Mouse (Mus musculus) kidney, postnatal 10 days (tissue): ENCODE results near the gene Melk.
A peak's percentile ranks its signal among the peaks of the same experiment; 100 is the strongest.

Experiments used
- DNase-seq: peaks from one replicate; pipeline ENCODE4 v3.0.0; 2021; ENCODE audit warnings: mixed read lengths

Gene Melk

DNA sequence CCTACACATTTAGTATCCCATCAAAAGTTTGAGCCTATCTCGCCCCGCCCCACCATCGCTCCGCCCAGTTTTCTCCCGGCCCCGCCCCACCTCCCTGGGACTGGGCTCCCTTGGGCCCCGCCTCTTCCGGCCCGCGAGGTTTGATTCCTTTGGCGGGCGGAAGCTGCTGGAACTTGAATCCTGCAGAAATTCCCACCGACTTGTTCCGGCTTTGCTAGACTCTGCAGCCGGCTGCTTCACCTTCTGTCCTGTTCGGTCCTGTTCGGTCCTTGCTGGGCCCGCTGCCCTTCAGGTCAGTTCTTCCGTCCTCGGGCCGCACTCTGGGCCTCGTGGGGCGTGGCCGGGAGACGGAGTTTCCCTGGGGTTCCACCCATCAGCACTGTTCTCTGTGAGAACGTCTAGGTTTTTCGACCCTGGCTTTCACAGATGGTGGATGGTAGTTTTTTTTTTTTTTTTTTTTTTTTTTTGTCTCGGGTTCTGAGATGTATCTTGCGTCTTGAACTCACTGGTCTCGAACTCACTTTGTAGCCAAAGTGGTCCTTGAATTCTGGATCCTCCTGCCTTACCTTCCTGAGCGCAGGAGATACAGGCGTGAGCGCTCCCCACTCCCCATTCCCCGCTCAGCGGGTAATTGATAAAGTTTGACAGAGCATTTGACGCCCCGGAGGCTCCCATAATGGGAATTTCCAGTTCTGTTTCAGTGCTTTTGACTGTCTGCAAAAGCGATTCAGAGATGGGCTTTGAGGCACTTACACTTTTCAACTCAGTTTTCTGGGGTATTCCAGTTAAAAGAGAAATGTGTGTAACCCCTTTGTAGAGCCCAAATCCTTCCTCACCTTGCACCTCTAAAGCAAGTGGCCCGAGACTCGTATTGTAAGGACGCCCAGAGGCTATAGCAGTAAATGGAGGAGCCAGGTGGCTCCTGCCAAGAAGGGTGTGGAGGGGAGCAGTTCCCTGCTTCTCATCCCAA lies at the start of gene Melk:
Melk (plus strand) TSS at position 96 of the 970 bp plus-strand sequence.
- DNase-seq = peak; percentile 91

DNA sequence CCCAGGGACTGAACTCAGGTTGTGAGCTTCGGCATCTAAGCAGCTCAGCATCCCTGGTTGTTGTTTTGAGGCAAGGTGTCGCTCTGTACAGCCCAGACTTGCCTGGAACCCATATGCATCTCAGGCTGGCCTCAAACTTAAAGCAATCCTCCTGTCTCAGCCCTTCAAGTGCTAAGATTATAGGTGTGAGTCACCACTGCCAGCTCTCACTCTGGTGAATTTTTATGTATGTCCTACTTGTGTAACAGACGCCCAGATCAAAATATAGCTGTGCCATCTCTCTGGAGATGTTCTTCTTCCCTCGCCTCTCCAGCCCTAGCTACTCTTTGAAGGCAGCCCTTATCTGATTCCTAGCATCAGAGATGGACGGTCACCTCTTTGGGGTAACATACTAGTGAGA lies 49.2 kb upstream of the Melk start:
- no peak for DNase-seq

DNA sequence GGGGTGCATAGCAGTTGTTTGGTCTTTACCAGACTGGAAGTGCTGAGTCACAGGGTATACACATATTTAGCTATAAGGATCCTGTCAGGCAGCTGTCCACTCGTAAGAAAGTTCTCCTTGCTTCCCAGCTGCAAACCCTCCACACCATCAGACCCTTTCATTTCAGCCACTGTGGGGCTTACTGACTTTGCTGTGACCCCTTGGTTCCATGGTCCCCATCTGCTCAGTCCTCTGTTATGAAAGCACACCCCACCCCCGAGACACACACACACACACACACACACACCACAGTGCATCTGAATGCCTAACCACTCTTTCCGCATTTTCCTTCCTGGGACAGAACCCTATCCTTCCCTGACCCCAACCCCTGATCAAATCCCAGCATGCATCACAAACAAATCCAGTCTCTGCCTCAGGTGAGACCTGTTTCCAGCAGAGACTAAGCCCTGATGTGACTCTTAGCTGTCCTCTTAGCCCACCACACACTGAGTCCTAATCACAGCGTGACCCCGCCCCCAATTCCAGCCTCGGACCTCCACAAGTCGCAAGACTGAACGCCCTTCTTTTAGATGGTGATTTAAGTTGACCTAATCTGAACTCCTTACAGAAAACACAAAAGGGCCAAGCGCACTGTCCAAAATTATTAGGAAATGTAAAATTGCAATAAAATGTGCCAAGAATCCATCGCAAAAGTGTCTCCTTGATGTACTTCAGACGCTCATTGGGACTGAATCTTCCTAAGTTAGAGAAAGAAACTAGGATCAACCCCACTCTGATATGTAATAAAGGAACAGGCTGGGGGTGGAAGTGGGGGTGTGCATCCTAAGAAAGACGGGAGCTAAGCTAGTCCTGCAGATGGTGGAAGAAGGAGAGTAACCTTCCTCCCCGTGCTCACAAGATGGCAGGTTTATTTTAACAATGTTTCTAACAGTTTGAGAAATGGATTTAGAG lies 48.4 kb upstream of the Melk start:
- peak; percentile 21 for DNase-seq

DNA sequence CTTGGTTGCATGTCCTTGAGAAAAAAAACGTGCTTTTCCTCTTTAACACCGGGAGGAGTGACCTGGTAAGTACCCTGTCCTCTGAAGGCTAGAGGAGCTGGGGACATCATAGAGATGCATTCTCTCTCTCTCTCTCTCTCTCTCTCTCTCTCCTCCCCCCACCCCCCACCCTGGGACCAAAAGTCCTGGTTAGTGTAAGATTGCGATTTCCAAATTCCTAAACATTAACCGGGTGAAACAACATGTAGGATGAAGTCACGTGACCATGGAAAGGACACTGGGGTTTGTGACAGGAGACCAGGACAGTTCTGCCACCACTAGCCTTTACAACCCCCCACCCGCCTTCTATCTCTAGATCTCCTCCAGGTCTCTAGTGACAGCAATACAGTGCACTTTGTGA lies 47.5 kb upstream of the Melk start:
- no peak for DNase-seq

DNA sequence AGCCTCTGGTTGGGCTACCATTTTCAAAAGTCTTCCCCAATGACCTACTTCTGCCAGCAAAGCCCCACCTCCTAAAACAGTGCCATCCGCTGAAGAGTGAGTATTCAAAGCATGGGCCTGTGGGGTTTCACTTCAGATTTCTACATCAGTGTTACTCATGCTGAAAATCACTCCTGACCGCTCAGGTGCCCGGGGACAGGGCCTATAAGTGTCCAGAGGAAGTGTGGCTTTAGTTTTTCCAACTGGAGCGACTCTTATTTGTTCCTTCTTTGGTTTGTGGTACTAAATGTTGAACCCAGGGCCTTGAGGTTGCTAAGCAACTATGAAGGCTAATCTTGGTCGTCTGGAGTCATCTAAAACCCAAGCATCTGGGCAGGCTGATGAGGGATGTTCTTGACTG lies 46.1 kb upstream of the Melk start:
- no peak for DNase-seq

DNA sequence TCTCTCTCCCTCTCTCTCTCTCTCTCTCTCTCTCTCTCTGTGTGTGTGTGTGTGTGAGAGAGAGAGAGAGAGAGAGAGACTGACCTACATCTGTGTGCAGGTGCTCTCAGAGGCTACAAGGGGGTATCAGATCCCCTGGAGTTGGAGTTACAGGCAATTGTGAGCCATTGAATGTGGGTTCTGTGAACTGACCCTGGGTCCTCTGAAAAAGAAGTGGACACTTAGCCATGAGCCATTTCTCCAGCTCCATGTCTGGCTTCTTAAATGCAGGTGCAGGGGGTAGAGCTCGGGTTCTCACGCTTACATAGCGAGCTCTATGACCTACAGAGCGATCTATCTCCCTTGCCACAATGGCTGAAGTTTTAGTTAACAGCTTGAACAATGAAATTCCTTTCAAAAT lies 41.5 kb upstream of the Melk start:
- no peak for DNase-seq

DNA sequence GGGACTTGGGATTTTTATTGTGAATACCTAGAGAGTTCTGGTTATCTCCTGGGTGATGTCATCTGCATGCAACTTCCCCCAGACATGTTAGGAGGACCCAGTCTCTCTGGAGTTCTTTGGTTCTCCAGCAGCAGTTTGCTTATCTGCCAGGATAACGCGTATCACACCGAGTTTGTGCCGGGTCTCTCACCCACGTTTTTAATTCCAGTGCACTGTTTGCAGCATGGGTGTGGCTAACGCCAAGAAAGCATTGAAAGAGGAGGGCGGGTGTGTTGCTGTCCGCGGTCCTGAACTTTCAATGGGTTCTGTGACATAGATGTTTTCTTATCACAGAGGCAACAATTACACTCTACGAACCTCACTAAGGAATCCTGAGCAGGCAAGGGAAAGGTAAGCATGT lies 40.4 kb upstream of the Melk start:
- peak; percentile 86 for DNase-seq

DNA sequence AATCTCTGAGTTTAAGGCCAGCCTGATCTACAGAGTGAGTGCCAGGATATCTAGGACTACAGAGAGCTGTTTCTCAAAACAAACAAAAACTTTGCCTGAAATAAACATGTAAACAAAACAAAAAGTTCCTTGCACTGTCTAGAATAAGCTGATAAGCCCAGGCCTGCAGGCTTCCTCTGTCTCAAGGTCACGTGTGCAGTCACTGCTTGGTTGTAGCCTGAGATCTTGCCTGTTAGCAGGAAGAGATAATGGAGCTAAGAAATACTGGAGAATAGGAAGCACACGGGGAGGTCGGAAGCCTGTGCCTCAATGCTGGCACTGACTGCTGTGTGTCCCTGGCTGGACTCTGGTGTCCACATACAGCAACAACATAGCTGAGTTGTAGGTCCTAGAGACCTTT lies 35.2 kb upstream of the Melk start:
- no peak for DNase-seq

DNA sequence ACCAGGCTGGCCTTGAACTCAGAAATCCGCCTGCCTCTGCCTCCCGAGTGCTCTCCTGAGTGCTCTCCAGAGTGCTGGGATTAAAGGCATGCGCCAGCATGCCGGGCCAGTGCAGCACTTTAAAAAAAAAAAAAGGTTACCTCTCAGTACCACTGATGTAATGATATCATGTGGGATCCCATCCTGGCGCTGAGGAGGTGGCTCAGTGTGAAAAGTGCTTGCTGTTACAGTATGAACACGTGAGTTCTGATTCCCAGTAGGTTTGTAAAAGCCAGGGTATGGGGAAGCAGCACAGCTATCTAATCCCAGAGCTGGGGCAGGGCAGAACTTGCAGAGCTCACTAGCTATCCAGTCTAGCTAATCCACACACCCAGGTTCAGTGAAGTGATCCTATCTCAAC lies 33.2 kb upstream of the Melk start:
- no peak for DNase-seq

DNA sequence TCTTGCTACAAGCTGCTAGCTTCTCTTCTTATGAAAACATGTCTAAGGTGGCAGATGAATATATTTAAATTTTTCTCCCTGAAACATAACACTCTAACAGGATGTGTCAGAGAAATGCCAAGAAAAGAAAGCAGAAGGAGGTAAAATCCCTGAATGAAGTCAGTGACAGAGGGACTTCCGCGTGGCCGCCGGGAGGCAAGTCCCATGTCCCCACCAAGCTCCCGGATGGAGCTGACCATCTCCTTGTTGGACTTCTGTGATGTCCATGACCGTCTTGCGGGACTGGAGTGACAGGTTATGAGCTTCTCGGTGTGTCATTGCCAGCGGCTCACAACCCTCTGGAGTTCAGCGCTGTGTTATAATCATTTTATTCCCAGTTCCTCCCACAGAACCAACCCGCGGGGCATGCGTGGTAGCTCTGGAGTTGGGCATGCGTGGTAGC lies 31.3 kb upstream of the Melk start:
- no peak for DNase-seq

DNA sequence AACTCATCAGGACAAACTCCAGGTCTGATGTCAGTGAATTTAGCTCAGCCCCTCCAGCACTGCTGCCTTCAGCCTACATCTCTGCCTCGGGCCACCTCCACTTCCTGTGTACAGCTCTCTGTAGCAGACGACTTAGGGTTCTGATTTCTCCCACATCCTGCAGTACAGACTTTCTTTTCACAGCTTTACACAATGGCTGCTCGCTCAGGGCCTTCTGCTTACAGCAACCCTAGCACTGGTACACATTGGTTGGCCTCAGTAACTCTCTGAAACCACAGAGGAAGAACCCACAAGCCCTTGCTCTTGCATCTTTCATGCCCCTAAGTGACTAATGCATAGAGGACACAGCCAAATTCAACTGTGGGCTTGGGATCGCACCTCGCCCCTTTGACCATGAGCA lies 29.5 kb upstream of the Melk start:
- DNase-seq = no peak

DNA sequence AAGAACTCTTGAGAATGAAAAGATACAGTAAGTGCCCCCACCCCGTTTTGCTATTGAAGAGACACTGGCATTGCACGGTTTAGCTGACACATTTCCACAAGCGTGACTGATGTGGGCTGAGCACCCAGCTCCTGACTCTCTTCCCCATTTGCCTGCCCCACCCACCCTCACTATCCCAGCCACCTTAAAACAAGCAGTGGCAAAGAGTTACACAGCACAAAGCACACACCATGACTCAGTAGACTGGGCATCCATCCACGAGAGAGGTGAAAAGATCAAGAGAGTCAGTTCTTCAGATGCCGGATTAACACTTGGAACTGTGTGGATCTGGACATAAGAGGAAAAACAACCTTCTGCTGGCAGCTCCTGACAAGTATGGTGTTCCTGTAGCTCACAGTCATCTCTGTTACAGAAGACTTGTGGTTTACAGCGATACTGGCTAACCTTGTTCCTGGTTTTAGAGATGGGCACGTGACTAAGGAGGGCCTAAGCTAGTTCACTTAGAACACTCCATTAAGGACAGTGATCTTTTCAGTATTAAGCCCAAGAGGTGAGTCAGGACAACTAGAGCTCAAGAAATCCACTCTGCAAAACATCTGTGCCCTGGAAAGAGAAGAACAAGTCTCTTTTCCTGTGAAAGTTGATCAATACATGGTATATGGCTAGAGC lies 18.9 kb upstream of the Melk start:
- no peak for DNase-seq

DNA sequence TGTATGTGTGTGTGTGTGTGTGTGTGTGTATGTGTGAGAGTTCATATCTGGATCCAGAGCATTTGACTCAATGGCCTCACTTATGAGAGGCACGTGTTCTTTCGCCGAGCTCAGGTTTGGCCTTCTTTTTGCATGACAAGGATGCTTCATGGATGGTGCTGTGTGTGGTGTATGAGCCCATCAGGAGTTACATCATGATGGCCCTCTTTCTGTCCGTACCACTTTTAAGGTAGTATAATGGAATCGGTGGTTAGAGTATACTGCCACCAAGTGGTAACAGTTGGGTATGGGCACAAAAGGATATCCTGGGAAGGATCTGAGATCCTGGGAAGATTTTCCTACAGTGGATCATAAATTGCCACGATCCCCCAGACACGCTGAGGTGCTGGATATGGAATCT lies 8.1 kb upstream of the Melk start:
- DNase-seq = peak; percentile 67

DNA sequence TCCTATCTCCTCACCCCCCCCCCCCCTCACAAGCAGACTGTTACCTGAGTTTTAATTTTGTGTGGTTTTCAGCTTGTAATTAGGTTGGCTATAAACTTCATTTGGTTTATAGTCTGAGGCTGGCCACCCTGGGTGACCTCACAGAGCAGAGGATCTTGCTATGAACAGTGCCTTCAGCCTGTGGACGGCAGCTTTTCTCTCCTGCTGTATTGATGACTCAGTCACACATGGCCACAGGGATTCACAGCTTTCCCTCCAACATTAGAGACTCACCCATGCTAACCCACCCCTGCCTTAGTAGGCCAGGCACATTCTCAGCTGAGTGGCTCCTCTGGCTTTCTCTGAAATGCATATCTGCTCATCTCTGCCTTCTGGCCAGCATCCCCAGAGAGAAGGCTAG lies 4.8 kb upstream of the Melk start:
- DNase-seq = no peak

DNA sequence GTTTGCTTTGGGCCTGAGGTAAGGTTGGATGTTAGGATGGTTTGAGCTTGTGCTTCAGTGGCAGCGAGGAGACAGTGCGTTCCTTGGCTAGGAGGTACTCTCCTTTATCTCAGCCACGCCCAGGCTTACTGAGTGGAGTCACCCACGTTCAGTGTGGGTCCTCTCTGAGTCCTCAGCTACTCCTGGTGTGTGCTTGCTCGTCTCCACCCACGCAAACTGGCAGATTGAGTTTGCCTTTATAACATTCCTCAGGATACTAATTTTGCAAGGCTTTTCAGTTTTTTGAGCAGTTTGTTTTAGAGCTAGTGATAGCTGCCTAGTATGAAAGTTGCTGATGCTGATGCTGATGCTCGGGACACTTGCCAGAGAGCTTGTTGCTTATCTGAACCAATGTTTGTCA lies 5.9 kb downstream of the Melk start:
- DNase-seq = no peak

DNA sequence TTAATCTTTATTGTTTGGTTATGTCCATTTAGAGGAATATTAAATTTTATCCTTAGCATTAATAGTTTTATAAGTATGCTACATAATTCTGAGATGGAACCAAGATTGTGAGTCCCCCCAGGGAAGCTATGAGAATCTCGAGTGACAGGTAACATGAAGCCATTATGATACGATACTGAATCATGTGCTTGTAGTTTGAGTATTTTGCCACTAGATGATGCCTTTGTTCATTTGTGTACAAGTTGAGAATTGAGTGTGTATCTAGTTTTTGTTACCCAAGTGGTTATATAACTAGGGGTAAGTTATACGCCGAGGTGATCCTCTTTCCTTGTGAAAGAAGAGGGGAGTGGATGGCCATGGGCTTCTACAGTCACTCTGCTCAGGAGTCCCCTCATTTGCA lies 9.8 kb downstream of the Melk start:
- DNase-seq = no peak

DNA sequence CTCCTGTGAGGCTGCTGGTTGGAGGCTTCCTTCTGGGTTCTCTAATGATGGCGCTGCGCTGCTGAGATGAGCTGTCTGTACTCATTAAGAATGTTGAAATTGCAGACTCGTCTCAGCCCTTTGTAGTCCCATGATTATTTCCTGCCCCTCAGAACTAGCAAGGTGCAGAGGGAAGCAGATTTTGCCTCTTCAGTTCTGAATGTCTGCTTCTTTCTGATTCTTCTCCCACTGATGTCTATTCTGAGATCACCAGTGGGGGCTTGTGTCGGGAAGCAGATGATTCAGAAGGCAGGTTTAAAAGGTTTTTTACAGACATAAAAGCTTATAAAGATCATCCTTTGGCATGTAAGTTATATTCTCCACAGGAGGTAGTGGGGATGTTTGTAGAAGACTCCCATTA lies 10.2 kb downstream of the Melk start:
- DNase-seq = no peak

DNA sequence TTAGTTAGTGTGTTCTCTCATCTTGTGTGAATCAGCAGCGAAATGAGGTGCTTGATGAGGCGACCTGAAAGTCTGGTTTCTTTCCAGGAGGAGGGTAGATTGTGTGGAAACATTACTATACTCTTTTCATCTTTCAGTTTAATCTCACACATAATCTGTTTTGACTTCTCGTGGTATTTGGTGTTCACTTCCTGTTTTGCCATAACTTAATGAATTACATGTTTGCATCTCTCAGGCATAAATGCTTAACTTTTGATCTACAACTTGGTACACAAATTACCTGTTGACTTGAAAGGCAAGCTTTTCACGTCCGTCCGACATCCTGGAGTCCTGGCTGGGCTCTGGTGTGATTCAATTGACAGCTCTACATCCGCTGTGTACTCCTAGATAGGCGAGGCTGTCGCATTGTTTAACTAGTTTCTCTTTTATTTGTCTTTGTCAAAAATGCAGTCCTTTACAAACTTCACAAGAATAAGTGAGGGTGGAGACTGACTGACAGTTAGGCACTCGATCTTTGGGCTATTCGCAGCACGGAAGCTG lies 15.7 kb downstream of the Melk start:
- no peak for DNase-seq

DNA sequence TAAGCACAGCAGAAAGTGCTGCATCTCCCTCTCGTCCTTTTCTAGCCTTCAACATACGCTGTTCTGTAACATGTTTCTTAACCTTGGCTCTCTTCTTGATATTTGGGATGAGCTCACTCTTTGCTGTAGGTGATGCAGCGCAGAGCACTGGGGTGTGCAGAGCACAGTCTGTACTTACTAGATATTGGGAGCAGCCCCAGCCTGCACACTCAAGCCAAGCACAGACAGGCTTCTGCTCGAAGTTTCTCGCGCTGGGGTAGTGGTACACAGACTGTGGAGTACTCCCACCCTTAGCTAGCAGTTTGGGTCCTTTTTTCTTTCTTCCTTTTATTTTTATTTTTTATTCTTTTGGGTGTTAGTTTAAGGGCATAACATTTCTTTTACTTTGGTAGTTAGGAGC lies 19.8 kb downstream of the Melk start:
- DNase-seq = no peak

DNA sequence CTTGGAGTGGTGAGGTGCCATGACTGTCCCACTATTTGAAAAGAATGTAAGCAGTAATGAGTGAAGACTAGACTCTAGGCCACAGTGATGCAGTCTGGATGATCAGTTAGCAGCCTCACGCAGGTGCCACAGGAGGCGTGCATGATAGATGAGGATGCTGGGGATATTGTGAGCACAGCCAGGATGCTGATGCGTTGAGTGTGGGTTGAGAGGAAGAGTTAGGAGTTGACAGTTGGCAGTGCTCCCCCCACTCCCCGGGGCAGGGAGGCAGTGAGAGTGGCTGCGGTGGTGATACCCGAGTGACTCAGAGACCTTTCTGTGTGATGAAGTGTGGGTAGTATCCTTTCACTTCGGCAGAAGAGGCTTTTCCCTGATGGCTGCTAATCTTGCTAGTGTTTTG lies 21.4 kb downstream of the Melk start:
- no peak for DNase-seq

DNA sequence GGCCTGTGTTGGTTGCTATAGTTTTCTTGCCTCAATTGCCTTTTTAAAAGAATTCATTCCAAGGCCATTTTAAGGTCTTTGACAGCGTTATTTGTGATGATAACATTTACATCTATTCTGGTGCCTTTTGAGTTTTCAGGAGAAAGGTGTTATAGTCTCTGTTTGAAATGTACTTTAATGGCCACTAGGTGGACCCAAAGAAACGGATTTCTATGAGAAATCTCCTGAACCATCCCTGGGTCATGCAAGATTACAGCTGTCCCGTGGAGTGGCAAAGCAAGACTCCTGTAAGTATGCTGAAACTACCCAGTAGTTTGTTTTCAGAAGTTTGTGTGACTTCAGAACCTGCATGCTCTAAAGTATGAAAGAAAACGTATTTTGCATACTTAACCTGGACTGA lies 24.8 kb downstream of the Melk start:
- DNase-seq = no peak

DNA sequence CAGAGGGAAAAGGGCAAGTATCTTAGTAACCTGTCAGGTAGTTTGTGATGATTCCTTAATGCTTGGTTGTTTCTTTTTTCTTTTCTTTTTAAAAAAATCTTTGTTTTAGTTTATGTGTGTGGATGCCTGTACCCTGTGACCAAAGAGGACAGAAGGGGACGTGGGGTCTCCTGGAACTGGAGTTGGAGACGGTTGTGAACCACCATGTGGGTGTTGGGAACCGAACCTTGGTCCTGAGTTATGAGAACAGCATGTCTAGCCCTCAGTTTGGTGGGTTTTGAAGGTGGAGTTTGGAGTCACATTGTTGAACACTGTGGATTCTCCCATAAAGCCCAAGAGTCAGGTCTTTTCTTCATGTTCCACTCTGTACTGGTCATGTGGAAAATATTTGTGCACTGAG lies 26.0 kb downstream of the Melk start:
- DNase-seq = no peak

DNA sequence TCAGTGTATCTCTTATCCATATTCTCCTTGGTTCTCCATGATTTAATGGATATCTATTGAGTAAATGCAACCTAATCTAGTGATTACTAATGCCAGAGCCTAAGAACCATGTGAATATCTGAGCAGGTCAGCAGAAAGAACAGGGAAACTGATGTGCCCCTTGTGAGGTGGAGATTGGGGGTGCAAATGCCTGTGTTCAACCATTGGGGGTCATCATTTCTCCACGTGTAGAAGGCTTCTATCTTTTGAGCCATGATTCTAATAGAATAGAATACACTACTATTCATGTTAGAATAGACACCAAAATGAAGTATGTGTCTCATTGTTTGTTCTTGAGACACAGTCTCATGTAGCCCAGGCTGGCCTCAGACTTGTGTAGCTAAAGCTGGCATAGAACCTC lies 27.3 kb downstream of the Melk start:
- no peak for DNase-seq
